Mouse (Mus musculus) midbrain, embryonic 16.5 days (tissue): Measurements from ENCODE around the gene Syndig1. TPM values are rescaled to one million over a fixed set of nuclear protein-coding genes. Genes with fewer than 3 reads are reported as not detected.

Experiments used
- ATAC-seq: fragments of 200-750 bp; cut with Nextera tagmentation; 2 replicates; pipeline ENCODE4 v1.8.0; 2017; ENCODE audit warnings: moderate TSS enrichment
- H3K27ac ChIP-seq: fragments of 300-500 bp; sonication (generic); 2 replicates; pipeline ENCODE4 v1.5.1; 2014; ENCODE audit warnings: mild to moderate bottlenecking, low read length, mixed read lengths
- H3K27me3 ChIP-seq: fragments of 300-500 bp; sonication (generic); 2 replicates; pipeline ENCODE4 v1.6.1; 2014; ENCODE audit warnings: low read depth, low read length, mixed read lengths; ENCODE audit not compliant: control insufficient read depth, insufficient read depth
- H3K36me3 ChIP-seq: fragments of 300-500 bp; sonication (generic); 2 replicates; pipeline ENCODE4 v1.6.1; 2014; ENCODE audit warnings: mild to moderate bottlenecking, low read length, moderate library complexity, mixed read lengths; ENCODE audit not compliant: control insufficient read depth, insufficient read depth
- H3K4me1 ChIP-seq: fragments of 300-500 bp; sonication (generic); 2 replicates; pipeline ENCODE4 v1.6.1; 2014; ENCODE audit warnings: mild to moderate bottlenecking, low read length, mixed read lengths; ENCODE audit not compliant: control insufficient read depth, insufficient read depth
- H3K4me2 ChIP-seq: fragments of 300-500 bp; sonication (generic); 2 replicates; pipeline ENCODE4 v1.6.1; 2014; ENCODE audit warnings: mild to moderate bottlenecking, low read length, mixed read lengths
- H3K4me3 ChIP-seq: fragments of 300-500 bp; sonication (generic); 2 replicates; pipeline ENCODE4 v1.5.1; 2014; ENCODE audit warnings: low read depth, mild to moderate bottlenecking, low read length, moderate library complexity, mixed read lengths
- H3K9ac ChIP-seq: fragments of 300-500 bp; sonication (generic); 2 replicates; pipeline ENCODE4 v1.6.1; 2014; ENCODE audit warnings: low read depth, low read length, mixed read lengths
- H3K9me3 ChIP-seq: fragments of 300-500 bp; sonication (generic); replicated peaks from 2 replicates; pipeline ENCODE4 v1.6.1; 2014; ENCODE audit warnings: mild to moderate bottlenecking, low read length, mixed read lengths; ENCODE audit not compliant: control insufficient read depth, poor library complexity, severe bottlenecking
- WGBS: fragments of 180-500 bp; shearing (Covaris S2); extraction: QIAGEN DNeasy Blood & Tissue Kit; methylation state at CpG from one replicate; pipeline ENCODE4 v1.1.7; 2014; 5-methylcytosine and 5-hydroxymethylcytosine counted together
- polyA plus RNA-seq: library from polyadenylated mRNA; unstranded; fragments of >200 nt; fragmentation: Nextera tagmentation; extraction: Ambion mirVana; gene quantifications from 2 replicates; pipeline ENCODE4 v1.2.1, GENCODE M21; 2015

The Syndig1 gene
- polyA plus RNA-seq, 1 experiment from 2014 or later: 27.6 TPM

- ATAC-seq: no peak
Observed at GRCm38 (mm10) chr2:149973583-149973982, 144.6 kb downstream of the Syndig1 start.

GRCm38 (mm10) chr2:149980419-149980818, 151.4 kb downstream of the Syndig1 start:
- H3K36me3 ChIP-seq: no peaks in the 10 kb centered on the region
- 31% methylated on average over 1 of the region's 1 CpGs for WGBS
- no peak overlapping the region for H3K9ac ChIP-seq
- no peaks in the 10 kb centered on the region for H3K9me3 ChIP-seq
- no peak overlapping the region for H3K4me2 ChIP-seq
- no peak for ATAC-seq
- H3K4me1 ChIP-seq: no peaks in the 10 kb centered on the region
- H3K4me3 ChIP-seq: no peak overlapping the region
- no peak overlapping the region for H3K27ac ChIP-seq
- H3K27me3 ChIP-seq: no peaks in the 10 kb centered on the region

More at GRCm38 (mm10) chr2:149973583-149973982, 144.6 kb downstream of the Syndig1 start:
- Histone ChIP-seq H3K36me3 (no peaks in the 10 kb centered on the region), H3K9ac (no peak overlapping the region), H3K27ac (no peak overlapping the region), H3K4me1 (no peaks in the 10 kb centered on the region), H3K4me3 (no peak overlapping the region), H3K4me2 (no peak overlapping the region), H3K9me3 (no peaks in the 10 kb centered on the region), H3K27me3 (no peaks in the 10 kb centered on the region)
- 65% methylated on average over 6 of the region's 6 CpGs for WGBS

GRCm38 (mm10) chr2:149982466-149982865, 153.5 kb downstream of the Syndig1 start:
- Histone ChIP-seq H3K4me1 (no peaks in the 10 kb centered on the region), H3K27ac (no peak overlapping the region), H3K27me3 (no peaks in the 10 kb centered on the region), H3K4me3 (no peak overlapping the region), H3K9ac (no peak overlapping the region), H3K36me3 (no peaks in the 10 kb centered on the region), H3K9me3 (no peaks in the 10 kb centered on the region), H3K4me2 (no peak overlapping the region)
- no peak for ATAC-seq

- Histone ChIP-seq H3K4me1 (no peaks in the 10 kb centered on the region), H3K27me3 (no peaks in the 10 kb centered on the region), H3K9ac (no peak overlapping the region), H3K36me3 (no peaks in the 10 kb centered on the region), H3K27ac (no peak overlapping the region), H3K4me2 (no peak overlapping the region), H3K9me3 (no peaks in the 10 kb centered on the region), H3K4me3 (no peak overlapping the region)
- 79% methylated on average over 1 of the region's 1 CpGs for WGBS
- no peak for ATAC-seq
Observed at GRCm38 (mm10) chr2:149983107-149983506, 154.1 kb downstream of the Syndig1 start.

- no peak overlapping the region for H3K27ac ChIP-seq
- H3K4me3 ChIP-seq: no peak overlapping the region
- no peaks in the 10 kb centered on the region for H3K9me3 ChIP-seq
- H3K36me3 ChIP-seq: no peaks in the 10 kb centered on the region
- no peaks in the 10 kb centered on the region for H3K27me3 ChIP-seq
- no peak for ATAC-seq
- H3K4me2 ChIP-seq: no peak overlapping the region
- H3K9ac ChIP-seq: no peak overlapping the region
- no peaks in the 10 kb centered on the region for H3K4me1 ChIP-seq
Observed at GRCm38 (mm10) chr2:149987610-149988009, 158.6 kb downstream of the Syndig1 start.

GRCm38 (mm10) chr2:149991506-149991905, 162.5 kb downstream of the Syndig1 start:
- no peak for ATAC-seq
- WGBS: 20% methylated on average over 2 of the region's 2 CpGs
- no peaks in the 10 kb centered on the region for H3K9me3 ChIP-seq
- H3K36me3 ChIP-seq: no peaks in the 10 kb centered on the region
- H3K27me3 ChIP-seq: no peaks in the 10 kb centered on the region
- H3K9ac ChIP-seq: no peak overlapping the region
- H3K4me2 ChIP-seq: no peak overlapping the region
- no peak overlapping the region for H3K27ac ChIP-seq
- H3K4me3 ChIP-seq: no peak overlapping the region
- H3K4me1 ChIP-seq: no peaks in the 10 kb centered on the region

GRCm38 (mm10) chr2:149992921-149993320, 163.9 kb downstream of the Syndig1 start:
- ATAC-seq: no peak
- H3K4me2 ChIP-seq: no peak overlapping the region
- H3K9ac ChIP-seq: no peak overlapping the region
- no peak overlapping the region for H3K27ac ChIP-seq
- 93% methylated on average over 4 of the region's 4 CpGs for WGBS
- H3K4me3 ChIP-seq: no peak overlapping the region
- H3K9me3 ChIP-seq: no peaks in the 10 kb centered on the region
- H3K36me3 ChIP-seq: no peaks in the 10 kb centered on the region
- no peaks in the 10 kb centered on the region for H3K27me3 ChIP-seq
- peaks cover 6% of the 10 kb centered on the region; the same call in 1 of the 2 replicates for H3K4me1 ChIP-seq

GRCm38 (mm10) chr2:149996382-149996964, 167.5 kb downstream of the Syndig1 start:
- WGBS: 68% methylated on average over 5 of the region's 5 CpGs
- H3K27me3 ChIP-seq: no peaks in the 10 kb centered on the region
- H3K4me2 ChIP-seq: no peak overlapping the region
- H3K4me1 ChIP-seq: peaks cover 6% of the 10 kb centered on the region; the same call in 1 of the 2 replicates
- H3K27ac ChIP-seq: no peak overlapping the region
- no peak overlapping the region for H3K9ac ChIP-seq
- no peak overlapping the region for H3K4me3 ChIP-seq
- ATAC-seq: no peak
- H3K9me3 ChIP-seq: no peaks in the 10 kb centered on the region
- H3K36me3 ChIP-seq: no peaks in the 10 kb centered on the region

GRCm38 (mm10) chr2:149997657-149998056, 168.6 kb downstream of the Syndig1 start:
- Histone ChIP-seq H3K4me2 (no peak overlapping the region), H3K27ac (0 out of 2 replicates have a peak overlapping the region, but pooled peaks have one; percentile 2), H3K36me3 (no peaks in the 10 kb centered on the region), H3K27me3 (no peaks in the 10 kb centered on the region), H3K9me3 (no peaks in the 10 kb centered on the region), H3K4me3 (no peak overlapping the region), H3K9ac (no peak overlapping the region), H3K4me1 (peaks cover 6% of the 10 kb centered on the region; the same call in 1 of the 2 replicates)
- ATAC-seq: no peak
- 77% methylated on average over 1 of the region's 2 CpGs for WGBS
